Mouse (Mus musculus) neutrophil, adult 5-6 weeks (primary cell): ENCODE measurements around the gene C1qa. TPM values are rescaled to one million over a fixed set of nuclear protein-coding genes. Genes with fewer than 3 reads are reported as not detected.

ENCODE experiments used
- ATAC-seq: fragments of 151-379, 151-347 bp; 2 replicates; pipeline ENCODE4 v1.8.0; 2017; ENCODE audit warnings: mild to moderate bottlenecking, moderate TSS enrichment; ENCODE audit not compliant: insufficient number of reproducible peaks, poor library complexity, low FRiP score, severe bottlenecking; ENCODE audit errors: extremely low read depth
- total RNA-seq: library from RNA; stranded (forward); fragments of 200-1000 nt; gene quantifications from 2 replicates; pipeline ENCODE4 v1.2.3, GENCODE M21; 2017

The C1qa gene
- not detected in 2 replicates for total RNA-seq

- no peak for ATAC-seq
Observed at GRCm38 (mm10) chr4:136898637-136899036, at the start of gene C1qa. Gene C1qa, minus strand, starts transcription at chr4:136898803.

GRCm38 (mm10) chr4:136945397-136945796, 46.8 kb upstream of the C1qa start:
- ATAC-seq: no peak

- ATAC-seq: no peak
Observed at GRCm38 (mm10) chr4:136944558-136945350, 46.2 kb upstream of the C1qa start.

- no peak for ATAC-seq
Observed at GRCm38 (mm10) chr4:136943175-136943574, 44.6 kb upstream of the C1qa start.

GRCm38 (mm10) chr4:136942761-136943160, 44.2 kb upstream of the C1qa start:
- ATAC-seq: no peak

GRCm38 (mm10) chr4:136937935-136938334, 39.3 kb upstream of the C1qa start:
- no peak for ATAC-seq

GRCm38 (mm10) chr4:136937344-136937743, 38.7 kb upstream of the C1qa start:
- no peak for ATAC-seq

GRCm38 (mm10) chr4:136934746-136935613, 36.4 kb upstream of the C1qa start:
- no peak for ATAC-seq

GRCm38 (mm10) chr4:136930474-136930873, 31.9 kb upstream of the C1qa start:
- ATAC-seq: no peak

- no peak for ATAC-seq
Observed at GRCm38 (mm10) chr4:136928928-136929327, 30.3 kb upstream of the C1qa start.

- ATAC-seq: no peak
Observed at GRCm38 (mm10) chr4:136925804-136926203, 27.2 kb upstream of the C1qa start.

GRCm38 (mm10) chr4:136924529-136924928, 25.9 kb upstream of the C1qa start:
- ATAC-seq: no peak

GRCm38 (mm10) chr4:136919526-136919925, 20.9 kb upstream of the C1qa start:
- no peak for ATAC-seq

GRCm38 (mm10) chr4:136918834-136919233, 20.2 kb upstream of the C1qa start:
- ATAC-seq: no peak

- ATAC-seq: no peak
Observed at GRCm38 (mm10) chr4:136917165-136917524, 18.5 kb upstream of the C1qa start.

GRCm38 (mm10) chr4:136916359-136917164, 18.0 kb upstream of the C1qa start:
- no peak for ATAC-seq

GRCm38 (mm10) chr4:136912841-136913240, 14.2 kb upstream of the C1qa start:
- no peak for ATAC-seq

- no peak for ATAC-seq
Observed at GRCm38 (mm10) chr4:136911804-136912203, 13.2 kb upstream of the C1qa start.

- no peak for ATAC-seq
Observed at GRCm38 (mm10) chr4:136911211-136911646, 12.6 kb upstream of the C1qa start.
